Mouse (Mus musculus) neural tube, embryonic 14.5 days (tissue): ENCODE measurements at regions not wholly inside any gene's neighbourhood (a gene's known extent, or its start where the extent isn't known, plus 50 kb on each side); places are given as distances from the start of the nearest gene placed in this dataset.

Experiments
- ATAC-seq: fragments of 200-750 bp; cut with Nextera tagmentation; 2 replicates; pipeline ENCODE4 v1.8.0; 2017; ENCODE audit warnings: low read depth, mild to moderate bottlenecking, moderate TSS enrichment, moderate library complexity
- H3K27ac ChIP-seq: fragments of 300-500 bp; sonication (generic); 2 replicates; pipeline ENCODE4 v1.5.1; 2014; ENCODE audit warnings: low read depth, mild to moderate bottlenecking, control low read depth, low read length, moderate library complexity, mixed read lengths
- H3K27me3 ChIP-seq: fragments of 300-500 bp; sonication (generic); 2 replicates; pipeline ENCODE4 v1.6.1; 2014; ENCODE audit warnings: low read length; ENCODE audit not compliant: control insufficient read depth, insufficient read depth
- H3K36me3 ChIP-seq: fragments of 300-500 bp; sonication (generic); 2 replicates; pipeline ENCODE4 v1.6.1; 2014; ENCODE audit warnings: low read length, mixed read lengths; ENCODE audit not compliant: control insufficient read depth, insufficient read depth
- H3K4me1 ChIP-seq: fragments of 300-500 bp; sonication (generic); 2 replicates; pipeline ENCODE4 v1.6.1; 2014; ENCODE audit warnings: low read length; ENCODE audit not compliant: control insufficient read depth, insufficient read depth
- H3K4me2 ChIP-seq: fragments of 300-500 bp; sonication (generic); 2 replicates; pipeline ENCODE4 v1.6.1; 2014; ENCODE audit warnings: mild to moderate bottlenecking, low read depth, low read length, control low read depth
- H3K4me3 ChIP-seq: fragments of 300-500 bp; sonication (generic); 2 replicates; pipeline ENCODE4 v1.5.1; 2014; ENCODE audit warnings: low read depth, low read length, control low read depth, mixed read lengths
- H3K9ac ChIP-seq: fragments of 300-500 bp; sonication (generic); replicated peaks from 2 replicates; pipeline ENCODE4 v1.6.1; 2014; ENCODE audit warnings: low read depth, mild to moderate bottlenecking, control low read depth, low read length, mixed read lengths
- H3K9me3 ChIP-seq: fragments of 300-500 bp; sonication (generic); 2 replicates; pipeline ENCODE4 v1.6.1; 2016; ENCODE audit warnings: low read length; ENCODE audit not compliant: control insufficient read depth
- WGBS: fragments of 180-500 bp; shearing (Covaris S2); extraction: QIAGEN DNeasy Blood & Tissue Kit; methylation state at CpG from one replicate; pipeline ENCODE4 v1.1.7; 2014; 5-methylcytosine and 5-hydroxymethylcytosine counted together

DNA sequence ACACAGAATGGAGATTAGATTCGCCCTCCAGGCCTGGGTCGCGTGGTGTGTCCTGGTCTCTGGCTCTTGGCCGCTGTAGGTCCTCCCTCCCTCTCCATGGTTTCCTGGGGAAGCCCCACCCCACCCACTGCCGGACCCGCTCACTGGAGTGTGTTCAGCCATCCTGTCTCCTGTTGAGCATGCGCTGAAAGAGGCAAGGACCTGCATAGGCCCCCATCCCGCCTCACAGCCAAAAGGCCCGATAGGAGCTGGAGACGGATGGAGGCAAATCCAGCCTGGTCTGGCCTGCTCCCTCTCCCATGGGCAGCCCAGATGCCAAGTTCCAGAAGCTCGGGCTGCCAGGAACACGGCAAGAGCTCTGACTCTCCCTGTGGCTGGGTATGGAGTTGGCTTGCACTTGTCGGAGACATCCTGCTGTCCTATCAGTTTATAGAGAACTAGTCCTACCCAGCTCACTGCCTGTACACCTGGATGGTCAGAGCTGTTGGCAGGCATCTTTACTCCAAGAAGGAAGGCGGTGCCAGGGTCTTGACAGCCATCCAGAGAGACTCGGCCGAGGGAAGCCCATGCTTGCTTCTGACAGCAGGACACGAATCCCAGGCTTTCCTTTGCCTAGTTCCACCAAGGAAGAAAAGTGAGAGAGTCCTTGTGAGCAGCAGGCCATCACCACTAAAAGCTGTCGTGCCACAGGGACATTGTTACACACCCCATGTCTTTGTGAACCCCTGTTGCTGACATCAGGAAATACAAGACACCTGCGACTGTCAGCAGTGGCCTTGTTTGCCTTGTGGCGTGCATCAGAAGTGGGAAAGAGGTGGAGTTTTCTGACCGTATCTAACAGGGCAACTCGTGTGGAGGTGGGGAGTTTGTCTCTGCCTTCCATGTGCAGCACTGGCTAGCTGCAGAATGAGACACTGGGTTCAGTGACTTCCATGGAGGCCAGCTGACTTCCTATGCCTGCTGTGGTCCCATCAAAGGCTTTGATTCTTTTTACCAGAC is 228.9 kb upstream of the Prok2 start:
- no peak overlapping the region for H3K4me2 ChIP-seq
- ATAC-seq = no peak; the same call in 1 of the 2 replicates
- H3K4me3 ChIP-seq = no peak overlapping the region
- H3K9ac ChIP-seq = no peak overlapping the region
- H3K27ac ChIP-seq = no peak overlapping the region
- H3K27me3 ChIP-seq = no peaks in the 10 kb centered on the region
- H3K4me1 ChIP-seq = no peaks in the 10 kb centered on the region
- H3K9me3 ChIP-seq = no peaks in the 10 kb centered on the region
- WGBS = 79% methylated on average over 22 of the region's 22 CpGs
- H3K36me3 ChIP-seq = no peaks in the 10 kb centered on the region

- Histone ChIP-seq H3K27me3 (no peaks in the 10 kb centered on the region), H3K36me3 (no peaks in the 10 kb centered on the region), H3K4me1 (no peaks in the 10 kb centered on the region), H3K4me3 (no peak overlapping the region), H3K9ac (no peak overlapping the region), H3K4me2 (no peak overlapping the region), H3K9me3 (no peaks in the 10 kb centered on the region), H3K27ac (no peak overlapping the region)
- 65% methylated on average over 11 of the region's 11 CpGs for WGBS
- no peak for ATAC-seq
Measured at GRCm38 (mm10) chr6:99953980-99954776, 228.0 kb upstream of the Prok2 start.

DNA sequence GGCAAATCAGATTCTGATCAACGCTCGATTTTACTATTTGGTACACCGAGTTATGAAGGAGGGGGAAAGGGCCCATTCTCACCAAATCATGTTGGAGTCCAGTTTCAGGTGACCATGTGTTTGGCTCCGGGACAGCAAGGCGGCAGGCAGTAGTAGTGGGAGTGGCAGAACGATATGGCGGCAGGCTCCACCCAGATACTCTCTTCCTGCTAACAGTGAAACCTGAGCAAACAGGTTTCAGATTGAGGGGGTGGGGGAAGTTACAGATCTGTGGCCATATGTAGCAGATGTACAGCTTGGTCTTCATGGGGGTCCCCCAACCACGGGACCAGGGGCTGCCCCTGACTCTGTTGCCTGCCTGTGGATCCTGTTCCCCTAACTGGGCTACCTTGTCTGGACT is 224.6 kb upstream of the Prok2 start:
- Histone ChIP-seq H3K4me3 (no peak overlapping the region), H3K4me1 (no peaks in the 10 kb centered on the region), H3K36me3 (no peaks in the 10 kb centered on the region), H3K9me3 (no peaks in the 10 kb centered on the region), H3K27ac (no peak overlapping the region), H3K27me3 (no peaks in the 10 kb centered on the region; the same call in 1 of the 2 replicates), H3K9ac (no peak overlapping the region), H3K4me2 (no peak overlapping the region)
- no peak for ATAC-seq
- WGBS = 93% methylated on average over 8 of the region's 8 CpGs

DNA sequence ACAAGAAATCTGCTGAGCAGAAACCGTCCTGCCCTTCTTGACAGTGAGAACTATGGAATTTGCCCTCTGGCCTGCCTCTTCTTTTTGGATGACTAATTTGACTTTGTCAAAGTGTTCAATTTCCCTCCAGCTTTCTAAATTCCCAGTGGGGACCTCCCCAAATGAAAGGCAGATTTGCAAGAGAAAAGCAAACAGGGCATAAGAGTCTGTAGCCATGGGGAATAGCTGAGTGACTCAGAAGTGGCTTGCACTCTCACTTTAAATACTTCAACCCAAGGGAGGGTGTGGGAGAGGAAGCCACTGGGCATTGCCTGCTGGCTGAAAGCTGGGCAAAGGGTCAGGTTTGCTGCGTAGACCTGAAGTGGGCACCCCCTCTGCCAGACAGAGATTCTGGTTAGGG is 220.7 kb upstream of the Prok2 start:
- WGBS = 69% methylated on average over 2 of the region's 2 CpGs
- Histone ChIP-seq H3K4me3 (no peak overlapping the region), H3K27ac (no peak overlapping the region), H3K9ac (no peak overlapping the region), H3K27me3 (no peaks in the 10 kb centered on the region; the same call in 1 of the 2 replicates), H3K9me3 (no peaks in the 10 kb centered on the region), H3K4me2 (no peak overlapping the region), H3K4me1 (no peaks in the 10 kb centered on the region), H3K36me3 (no peaks in the 10 kb centered on the region)
- ATAC-seq = no peak

- no peak for ATAC-seq
- no peak overlapping the region for H3K4me3 ChIP-seq
- H3K9ac ChIP-seq = no peak overlapping the region
- no peaks in the 10 kb centered on the region for H3K4me1 ChIP-seq
- H3K27me3 ChIP-seq = no peaks in the 10 kb centered on the region; the same call in 1 of the 2 replicates
- no peak overlapping the region for H3K27ac ChIP-seq
- no peak overlapping the region for H3K4me2 ChIP-seq
- no peaks in the 10 kb centered on the region for H3K36me3 ChIP-seq
- no peaks in the 10 kb centered on the region for H3K9me3 ChIP-seq
- 61% methylated on average over 3 of the region's 3 CpGs for WGBS
Measured at GRCm38 (mm10) chr6:99946481-99946880, 220.3 kb upstream of the Prok2 start.

- WGBS = 93% methylated on average over 2 of the region's 2 CpGs
- H3K4me1 ChIP-seq = no peaks in the 10 kb centered on the region
- H3K4me3 ChIP-seq = no peak overlapping the region
- H3K36me3 ChIP-seq = no peaks in the 10 kb centered on the region
- H3K27ac ChIP-seq = no peak overlapping the region
- no peaks in the 10 kb centered on the region for H3K9me3 ChIP-seq
- no peak for ATAC-seq
- no peak overlapping the region for H3K4me2 ChIP-seq
- no peaks in the 10 kb centered on the region; the same call in 1 of the 2 replicates for H3K27me3 ChIP-seq
- no peak overlapping the region for H3K9ac ChIP-seq
Measured at GRCm38 (mm10) chr6:99945691-99946090, 219.5 kb upstream of the Prok2 start.

GRCm38 (mm10) chr6:99942958-99943357 is 216.8 kb upstream of the Prok2 start:
- Histone ChIP-seq H3K36me3 (no peaks in the 10 kb centered on the region), H3K4me3 (no peak overlapping the region), H3K9ac (no peak overlapping the region), H3K9me3 (no peaks in the 10 kb centered on the region), H3K4me1 (no peaks in the 10 kb centered on the region), H3K27ac (no peak overlapping the region), H3K27me3 (peaks cover 3% of the 10 kb centered on the region), H3K4me2 (no peak overlapping the region)
- WGBS = 100% methylated on average over 1 of the region's 1 CpGs
- ATAC-seq = no peak

GRCm38 (mm10) chr6:99940118-99940517 is 213.9 kb upstream of the Prok2 start:
- H3K4me1 ChIP-seq = no peaks in the 10 kb centered on the region

DNA sequence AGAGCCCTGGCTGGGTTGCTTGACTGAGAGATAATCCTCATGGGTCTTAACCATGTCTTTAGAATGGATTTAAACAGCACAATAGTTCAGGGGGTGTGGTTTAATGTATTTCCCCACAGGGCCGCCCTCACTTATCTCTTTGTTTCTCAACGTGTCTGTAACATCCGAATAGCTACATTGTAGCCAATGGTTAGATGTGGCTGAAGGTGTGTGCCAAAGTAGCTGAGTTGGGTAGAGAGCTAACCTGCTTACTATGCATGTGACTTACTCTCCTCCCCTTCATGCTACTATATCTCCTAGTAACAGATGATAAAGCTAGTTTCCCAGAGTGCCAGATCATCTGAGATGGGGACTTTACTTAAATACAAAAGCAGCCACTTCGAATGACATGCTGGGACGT is 213.2 kb upstream of the Prok2 start:
- H3K4me1 ChIP-seq = no peaks in the 10 kb centered on the region
- no peak overlapping the region for H3K9ac ChIP-seq
- no peaks in the 10 kb centered on the region for H3K36me3 ChIP-seq
- ATAC-seq = no peak
- 37% methylated on average over 5 of the region's 5 CpGs for WGBS
- no peaks in the 10 kb centered on the region for H3K9me3 ChIP-seq
- H3K4me2 ChIP-seq = no peak overlapping the region
- H3K27me3 ChIP-seq = peaks cover 7% of the 10 kb centered on the region; the same call in 1 of the 2 replicates
- no peak overlapping the region for H3K4me3 ChIP-seq
- H3K27ac ChIP-seq = no peak overlapping the region

More at GRCm38 (mm10) chr6:99940118-99940517, 213.9 kb upstream of the Prok2 start:
- no peak overlapping the region for H3K27ac ChIP-seq
- no peaks in the 10 kb centered on the region for H3K9me3 ChIP-seq
- no peak overlapping the region for H3K4me3 ChIP-seq
- no peak overlapping the region for H3K9ac ChIP-seq
- 63% methylated on average over 5 of the region's 5 CpGs for WGBS
- no peak overlapping the region for H3K4me2 ChIP-seq
- ATAC-seq = no peak
- peaks cover 7% of the 10 kb centered on the region; the same call in 1 of the 2 replicates for H3K27me3 ChIP-seq
- H3K36me3 ChIP-seq = no peaks in the 10 kb centered on the region
